Mouse (Mus musculus): ENCODE measurements around the gene Sema3b.

DNA sequence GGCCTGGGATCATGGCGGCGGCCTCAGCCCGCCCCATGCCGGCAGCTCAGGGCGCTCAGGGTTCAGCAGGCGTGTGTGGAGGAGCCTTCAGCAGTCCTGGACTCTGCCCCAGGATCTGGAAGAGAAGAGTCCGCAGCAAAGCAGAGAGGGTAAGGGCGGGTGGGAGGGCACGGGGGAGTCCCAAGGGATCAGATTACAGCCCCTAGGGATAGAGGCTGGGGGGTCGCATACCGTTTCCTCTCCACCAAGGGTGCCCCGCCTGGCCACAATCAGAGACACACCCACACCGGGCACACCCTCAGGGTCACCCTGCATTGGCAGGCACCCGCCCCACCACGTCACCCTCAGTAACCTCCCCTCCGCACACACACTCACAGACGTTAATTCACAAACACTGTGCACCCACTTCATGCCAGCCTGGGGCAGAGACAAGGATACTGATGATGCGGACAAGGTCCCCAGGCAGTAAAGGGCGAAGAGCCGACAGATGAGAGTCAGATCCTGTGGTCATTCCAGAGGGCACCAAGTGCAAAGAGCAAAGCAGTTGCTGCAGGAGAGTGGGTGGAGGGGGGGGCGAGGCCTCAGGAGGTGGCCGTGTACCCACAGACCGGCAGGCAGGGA lies 3.9 kb downstream of the Sema3b start:
- TF ChIP-seq CTCF (IDR thresholded peaks at IDR 0.05; ENCODE audit: insufficient read depth, low read depth, low read length) (no peak), POLR2A (IDR thresholded peaks at IDR 0.05; ENCODE audit: insufficient read depth, low read depth, low read length) (no peak)

All from olfactory bulb, adult 2 months (tissue).